Mouse (Mus musculus): ENCODE measurements at regions not wholly inside any gene's neighbourhood (a gene's known extent, or its start where the extent isn't known, plus 50 kb on each side); places are given as distances from the start of the nearest gene placed in this dataset.
A peak's percentile ranks its signal among the peaks of the same experiment; 100 is the strongest.

DNA sequence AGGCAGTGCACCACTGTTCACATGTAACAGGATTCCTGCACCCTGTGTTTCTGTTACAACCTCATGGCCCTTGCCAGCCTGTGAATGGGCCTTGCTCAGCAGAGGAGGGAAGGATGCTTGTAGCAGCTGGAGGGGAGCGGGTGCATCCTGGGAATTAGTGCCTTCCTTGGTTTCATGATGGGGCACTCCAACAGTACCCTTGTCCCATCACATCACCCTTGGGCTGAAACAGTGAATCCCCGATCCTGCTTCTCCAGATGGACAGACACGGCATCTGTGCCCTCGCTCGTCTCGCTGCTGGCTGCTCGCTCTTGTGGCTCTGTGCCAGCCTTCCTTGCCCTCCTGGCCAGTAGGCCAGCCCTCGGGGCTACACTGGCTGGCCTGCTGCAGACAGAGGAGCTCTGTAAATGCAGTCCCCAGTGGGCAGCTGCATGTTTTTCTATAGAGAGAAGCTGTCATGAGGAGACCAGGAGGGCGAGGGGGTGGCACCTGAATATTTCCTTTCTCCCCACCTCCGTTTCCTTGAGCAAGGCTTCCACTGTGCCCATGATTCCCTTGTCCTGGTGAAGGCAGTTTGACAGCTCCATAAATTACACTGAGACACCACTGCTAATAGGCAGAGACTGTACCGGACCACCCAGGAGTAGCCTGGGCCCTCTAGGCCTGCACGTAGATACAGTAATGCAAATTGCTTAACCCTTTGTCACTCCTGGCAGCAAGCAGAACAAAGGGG is 104.6 kb upstream of the Tut7 start:
- no peak for DNase-seq (ENCODE audit: low spot score in 2 of 2)

GRCm38 (mm10) chr13:59925845-59926481 is 103.0 kb upstream of the Tut7 start:
- DNase-seq (ENCODE audit: low spot score in 2 of 2), result no peak

- DNase-seq (ENCODE audit: low spot score in 2 of 2), result no peak
These were observed 94.2 kb upstream of the Tut7 start for GRCm38 (mm10) chr13:59917185-59917584.

GRCm38 (mm10) chr13:59916166-59917044 is 93.5 kb upstream of the Tut7 start:
- no peak for DNase-seq (ENCODE audit: low spot score in 2 of 2)

DNA sequence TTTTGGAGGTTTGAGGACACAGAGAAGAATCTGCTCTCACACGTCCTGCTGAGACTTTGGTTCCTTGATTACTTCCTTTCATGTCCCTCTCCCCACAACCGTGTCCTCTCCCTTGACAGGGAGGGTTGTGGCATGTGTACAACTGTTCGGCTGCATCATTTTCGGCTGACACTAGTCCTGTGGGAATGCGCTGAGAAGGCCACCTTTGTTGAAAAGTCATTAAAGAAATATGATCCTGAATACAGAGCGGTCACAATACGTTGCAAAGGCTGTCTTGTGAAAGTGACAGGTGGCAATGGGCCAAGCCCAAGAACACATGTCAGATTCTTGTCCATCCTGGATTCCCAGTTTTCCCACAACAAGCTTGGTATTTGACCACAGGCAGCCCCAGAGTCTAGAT is 92.8 kb upstream of the Tut7 start:
- DNase-seq (ENCODE audit: low spot score in 2 of 2), result no peak

GRCm38 (mm10) chr13:59910179-59911071 is 87.5 kb upstream of the Tut7 start:
- DNase-seq (ENCODE audit: low spot score in 2 of 2), result no peak

DNA sequence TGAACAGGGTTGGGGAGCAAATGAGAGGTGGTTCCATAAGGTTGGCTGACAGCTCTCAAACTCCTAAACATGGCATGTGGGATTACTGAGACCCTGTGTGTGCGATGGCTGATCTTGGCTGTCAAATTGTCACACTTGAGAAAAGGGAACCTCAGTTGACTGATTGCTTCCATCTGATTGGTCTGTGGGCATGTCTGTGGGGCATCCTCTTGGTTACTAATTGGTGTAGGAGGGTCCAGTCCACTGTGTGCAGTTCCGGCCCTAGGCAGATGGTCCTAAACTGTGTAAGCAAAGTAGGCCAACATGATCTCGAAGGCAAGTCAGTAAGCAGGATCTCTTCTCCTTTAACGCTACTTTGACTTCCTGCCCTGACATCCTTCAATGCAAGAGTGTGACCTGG is 86.5 kb upstream of the Tut7 start:
- DNase-seq (ENCODE audit: low spot score in 2 of 2), result no peak

DNA sequence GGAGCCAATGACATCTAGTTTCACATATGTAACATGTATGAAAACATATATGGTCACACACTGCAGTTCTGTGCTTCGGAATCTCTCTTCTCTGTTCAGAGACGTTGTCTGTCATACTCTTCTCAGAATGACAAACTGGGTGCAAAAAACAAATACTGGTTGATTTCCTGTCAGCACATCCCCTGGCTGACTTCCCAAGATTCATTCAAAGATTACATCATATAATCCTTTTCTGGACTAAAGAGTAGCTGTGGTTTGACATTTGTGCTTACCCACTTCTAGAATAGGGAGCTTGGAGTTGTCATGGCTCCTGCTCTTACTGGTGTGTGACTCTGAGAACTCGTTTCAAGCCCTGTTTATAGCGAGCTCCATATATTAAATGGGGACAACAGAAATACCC is 85.8 kb upstream of the Tut7 start:
- DNase-seq (ENCODE audit: low spot score in 2 of 2), result no peak

GRCm38 (mm10) chr13:59905488-59905887 is 82.5 kb upstream of the Tut7 start:
- DNase-seq (ENCODE audit: low spot score in 2 of 2), result no peak

DNA sequence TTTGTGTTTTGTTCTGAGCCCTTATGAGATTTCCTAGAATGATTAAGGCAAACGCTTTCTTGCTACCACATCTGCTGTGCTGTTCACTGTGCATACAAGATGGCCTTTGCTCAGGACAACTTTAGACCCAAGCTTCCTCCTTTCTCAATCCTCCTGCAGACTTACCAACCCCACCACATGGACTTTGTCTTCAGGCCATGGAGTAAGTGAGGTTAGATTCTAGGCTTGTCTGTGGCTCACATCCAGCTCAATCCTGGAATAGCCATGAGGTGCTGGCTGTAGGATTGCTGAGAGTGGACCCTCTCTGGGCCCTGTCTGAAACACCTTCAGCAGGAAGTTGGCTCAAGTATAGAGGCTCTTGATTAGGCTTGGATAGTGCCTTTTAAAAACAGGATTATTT is 81.5 kb upstream of the Tut7 start:
- DNase-seq (ENCODE audit: low spot score in 2 of 2), result no peak

GRCm38 (mm10) chr13:59899521-59899920 is 76.6 kb upstream of the Tut7 start:
- DNase-seq (ENCODE audit: low spot score in 2 of 2), result no peak

DNA sequence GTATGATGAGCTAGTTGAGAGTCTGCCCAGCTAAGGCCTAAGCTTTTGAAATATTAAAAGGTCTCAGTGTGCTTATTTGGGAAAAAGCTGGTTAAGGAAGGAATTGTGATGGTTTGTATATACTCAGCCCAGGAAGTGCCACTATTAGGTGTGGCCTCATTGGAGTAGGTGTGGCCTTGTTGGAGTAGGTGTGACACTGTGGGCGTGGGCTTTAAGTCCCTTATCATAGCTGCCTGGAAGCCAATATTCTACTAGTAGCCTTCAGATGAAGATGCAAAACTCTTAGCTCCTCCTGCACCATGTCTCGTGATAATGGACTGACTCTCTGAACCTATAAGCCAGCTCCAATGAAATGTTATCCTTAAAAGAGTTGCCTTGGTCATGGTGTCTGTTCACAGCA is 72.8 kb upstream of the Tut7 start:
- no peak for DNase-seq (ENCODE audit: low spot score in 2 of 2)

GRCm38 (mm10) chr13:59894094-59894493 is 71.1 kb upstream of the Tut7 start:
- DNase-seq (ENCODE audit: low spot score in 2 of 2), result no peak

DNA sequence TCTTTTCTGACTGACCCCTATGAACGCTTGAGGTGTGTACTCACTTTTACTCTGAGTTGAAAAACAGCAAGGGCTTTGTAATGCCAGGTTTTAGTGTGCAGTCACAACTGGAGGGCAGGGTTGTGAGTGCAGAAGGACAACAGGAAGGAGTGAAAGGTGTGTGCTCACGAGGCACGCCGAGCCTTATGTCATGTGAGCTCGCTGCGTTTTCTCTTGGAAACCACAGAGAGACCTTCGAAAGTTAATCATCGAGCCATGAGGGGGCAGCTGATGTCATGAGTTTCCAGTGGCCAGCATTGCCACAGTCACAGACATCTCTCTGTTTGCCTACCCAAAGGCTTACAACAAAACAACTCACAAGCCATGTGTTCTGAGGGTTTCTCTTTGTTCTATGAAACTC is 70.0 kb upstream of the Tut7 start:
- DNase-seq (ENCODE audit: low spot score in 2 of 2), result no peak

DNA sequence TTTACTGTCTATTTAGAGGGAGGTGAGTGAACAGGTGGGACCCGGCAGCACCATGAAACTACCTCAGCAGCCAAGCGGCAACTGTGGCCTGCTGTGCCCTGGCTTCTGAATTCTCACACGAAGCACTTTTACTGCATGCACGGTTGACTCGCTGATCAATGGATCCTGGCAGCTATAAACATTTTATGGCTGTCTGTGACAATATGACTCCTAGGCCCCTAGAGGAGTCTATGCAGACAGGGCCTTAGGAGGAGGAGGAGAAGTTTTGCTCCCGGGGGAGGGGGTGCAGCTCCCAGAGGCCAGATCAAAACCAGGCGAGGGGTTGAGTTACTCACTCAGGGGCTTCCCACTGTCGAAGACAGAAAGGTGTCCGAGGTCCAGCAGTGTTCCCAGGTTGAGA is 69.4 kb upstream of the Tut7 start:
- no peak for DNase-seq (ENCODE audit: low spot score in 2 of 2)

- DNase-seq (ENCODE audit: low spot score in 2 of 2), result no peak
These were observed 68.8 kb upstream of the Tut7 start for GRCm38 (mm10) chr13:59891737-59892136.

DNA sequence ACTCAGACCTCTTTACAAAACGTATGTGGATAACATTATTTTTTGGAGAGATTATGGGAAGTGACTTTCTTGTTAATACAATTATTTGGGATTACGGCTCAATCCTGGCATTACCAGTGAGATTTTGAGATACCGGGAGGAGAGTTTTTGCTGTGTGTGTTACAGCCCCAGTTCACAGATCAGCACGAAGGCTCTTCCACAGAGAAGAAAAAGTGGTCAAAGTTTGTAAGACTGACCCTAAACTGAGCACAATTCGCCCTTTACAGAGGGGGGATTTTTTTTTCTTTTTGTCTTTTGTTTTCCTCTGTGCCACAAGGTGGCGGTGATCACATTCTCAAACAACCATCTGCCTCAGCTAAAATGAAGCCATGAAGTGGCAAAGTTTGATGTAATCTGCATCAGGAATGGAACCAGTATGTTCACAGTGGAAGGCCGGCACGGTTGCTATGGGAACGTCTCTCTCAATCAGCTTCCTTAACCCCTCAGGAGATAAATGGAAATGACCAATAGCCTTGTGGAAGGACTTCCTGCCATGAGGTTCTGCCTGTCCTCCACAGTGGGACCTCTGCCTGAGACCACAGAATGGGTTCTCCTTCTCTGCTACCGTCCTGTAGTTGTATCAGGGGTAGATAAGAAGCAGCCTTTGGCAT is 66.6 kb upstream of the Tut7 start:
- peak; percentile 35 to 44 for DNase-seq (ENCODE audit: low spot score in 2 of 2)

DNA sequence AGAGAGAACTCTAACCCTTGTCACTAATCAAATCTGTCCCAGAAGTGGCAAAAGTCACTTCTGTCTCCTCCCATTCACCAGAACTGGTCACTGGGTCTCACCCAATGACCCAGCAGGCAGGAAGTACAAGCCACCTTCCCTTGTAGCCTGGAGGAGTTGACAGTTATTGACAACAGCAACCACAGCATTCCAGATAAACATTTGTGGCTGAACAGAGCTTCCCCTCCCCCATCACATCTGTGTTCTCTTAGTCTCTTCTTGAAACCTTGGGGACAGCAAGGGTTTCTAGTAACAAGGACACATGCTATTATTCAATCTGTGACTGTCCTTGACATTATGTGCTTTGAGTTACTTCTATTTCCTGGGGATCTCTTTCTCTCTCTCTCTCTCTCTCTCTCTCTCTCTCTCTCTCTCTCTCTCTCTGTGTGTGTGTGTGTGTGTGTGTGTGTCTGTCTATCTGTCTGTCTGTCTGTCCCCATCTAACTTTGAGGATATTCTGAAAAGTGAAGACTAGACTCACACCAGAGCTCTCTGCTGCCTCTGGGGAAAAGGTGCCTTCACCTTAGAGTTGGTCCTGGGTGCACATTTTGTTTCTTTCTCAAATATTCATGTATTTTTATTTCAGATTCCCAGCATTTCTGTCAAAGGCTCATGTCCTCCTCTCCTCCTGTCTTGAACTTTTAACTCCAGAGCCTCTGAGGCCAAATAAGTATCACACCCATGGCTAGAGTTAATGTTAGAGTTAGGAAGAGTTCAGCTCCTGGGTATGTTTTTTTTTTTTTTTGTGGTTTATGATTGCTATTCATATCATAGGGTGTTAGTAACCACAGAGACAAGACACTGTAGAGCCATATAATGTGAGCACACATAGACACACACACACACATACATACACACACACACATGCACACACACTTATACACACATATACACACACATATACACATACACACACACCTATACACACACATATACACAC is 65.4 kb upstream of the Tut7 start:
- DNase-seq (ENCODE audit: low spot score in 2 of 2), result no peak

- DNase-seq (ENCODE audit: low spot score in 2 of 2), result peak in 1 of 2 experiments; percentile 10
These were observed 64.4 kb upstream of the Tut7 start for GRCm38 (mm10) chr13:59887306-59887705.

Data from left cerebral cortex, adult 18-20 months (tissue).